Mouse (Mus musculus): ENCODE results near the gene Mkln1.
A peak's percentile ranks its signal among the peaks of the same experiment; 100 is the strongest.

Mkln1 gene

GRCm38 (mm10) chr6:31513726-31514125, 115.2 kb downstream of the Mkln1 start:
- DNase-seq (ENCODE audit: low read depth, low spot score), result peak; percentile 89

- DNase-seq (ENCODE audit: low read depth, low spot score), result no peak
Observed at GRCm38 (mm10) chr6:31517681-31518337, 119.3 kb downstream of the Mkln1 start.

- peak; percentile 34 for DNase-seq (ENCODE audit: low read depth, low spot score)
Observed at GRCm38 (mm10) chr6:31518338-31518698, 119.8 kb downstream of the Mkln1 start.

- no peak for DNase-seq (ENCODE audit: low read depth, low spot score)
Observed at GRCm38 (mm10) chr6:31519001-31519471, 120.5 kb downstream of the Mkln1 start.

DNA sequence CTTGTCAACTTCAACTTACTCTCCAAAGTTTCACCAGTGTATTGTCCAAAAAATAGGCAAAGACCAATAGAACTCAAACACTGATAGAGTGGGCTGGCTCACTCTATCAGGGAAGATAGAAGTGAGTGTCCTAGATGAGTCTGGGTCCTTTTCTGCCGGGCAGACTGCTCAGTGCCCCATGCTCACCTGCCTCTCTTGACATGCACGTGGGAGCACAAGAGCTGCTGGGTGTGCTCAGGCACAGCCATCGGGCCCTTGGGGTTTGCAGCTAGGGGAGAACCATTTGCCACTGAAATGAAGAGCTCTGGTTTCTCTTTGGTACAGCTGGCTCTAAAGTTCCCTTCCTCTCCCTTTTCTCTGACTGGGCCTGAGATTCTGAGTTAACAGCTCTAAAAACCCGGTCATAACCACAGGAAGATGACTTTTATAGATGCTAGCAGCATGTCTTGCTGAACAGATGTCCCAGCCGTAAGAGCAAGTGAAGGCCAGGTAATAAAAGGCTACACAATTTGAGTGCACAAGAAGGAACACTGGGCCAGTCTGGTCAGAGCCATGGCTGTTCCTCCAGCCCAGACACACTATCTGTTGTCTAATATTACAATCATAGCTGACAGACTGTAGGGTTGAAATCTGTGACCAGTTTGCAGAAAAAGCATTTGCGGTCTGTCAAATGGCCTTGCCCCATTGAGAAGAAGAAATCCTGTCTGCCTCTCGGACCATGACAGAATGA, 122.1 kb downstream of the Mkln1 start:
- DNase-seq (ENCODE audit: low read depth, low spot score), result no peak

- DNase-seq (ENCODE audit: low read depth, low spot score), result no peak
Observed at GRCm38 (mm10) chr6:31521491-31522355, 123.2 kb downstream of the Mkln1 start.

GRCm38 (mm10) chr6:31522478-31522877, 123.9 kb downstream of the Mkln1 start:
- no peak for DNase-seq (ENCODE audit: low read depth, low spot score)

DNA sequence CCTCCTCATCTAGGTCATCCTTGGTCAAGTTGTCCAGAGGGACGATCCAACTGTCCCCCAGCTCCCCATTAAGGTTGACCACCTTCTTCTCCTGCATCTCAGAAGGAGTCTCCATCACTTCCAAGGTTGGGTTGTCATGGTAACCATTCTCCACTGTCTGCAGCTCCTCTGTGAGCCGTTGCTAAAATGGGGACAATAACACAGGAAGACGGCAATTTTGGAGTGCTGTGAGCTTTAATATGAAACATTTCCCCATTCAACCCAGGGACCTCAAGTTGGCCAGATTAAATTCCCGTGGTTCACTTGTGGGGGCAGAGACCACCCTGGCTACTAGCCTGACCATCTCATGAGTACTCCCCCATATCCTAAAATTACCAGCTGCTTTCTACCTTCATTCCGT, 124.5 kb downstream of the Mkln1 start:
- no peak for DNase-seq (ENCODE audit: low read depth, low spot score)

GRCm38 (mm10) chr6:31523657-31524056, 125.1 kb downstream of the Mkln1 start:
- no peak for DNase-seq (ENCODE audit: low read depth, low spot score)

DNA sequence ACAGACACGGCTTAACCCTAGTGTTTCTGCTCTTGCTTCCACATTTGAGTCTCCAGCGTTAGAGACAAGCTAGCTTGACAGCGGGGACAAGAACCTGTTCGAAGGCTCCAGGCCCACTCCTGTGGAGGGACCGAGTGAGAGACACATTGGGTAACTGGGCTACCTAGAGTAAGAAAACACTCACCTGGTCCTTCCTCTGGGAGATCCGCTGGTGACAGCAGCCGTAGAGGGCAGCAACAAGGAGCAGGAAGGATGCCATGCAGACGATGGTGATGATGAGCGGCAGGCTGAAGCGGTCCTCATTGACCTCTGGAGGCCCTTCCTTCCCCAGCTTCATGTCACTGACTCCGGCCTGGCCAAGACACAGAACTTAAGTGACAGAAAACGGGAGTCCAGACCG, 125.6 kb downstream of the Mkln1 start:
- no peak for DNase-seq (ENCODE audit: low read depth, low spot score)

DNA sequence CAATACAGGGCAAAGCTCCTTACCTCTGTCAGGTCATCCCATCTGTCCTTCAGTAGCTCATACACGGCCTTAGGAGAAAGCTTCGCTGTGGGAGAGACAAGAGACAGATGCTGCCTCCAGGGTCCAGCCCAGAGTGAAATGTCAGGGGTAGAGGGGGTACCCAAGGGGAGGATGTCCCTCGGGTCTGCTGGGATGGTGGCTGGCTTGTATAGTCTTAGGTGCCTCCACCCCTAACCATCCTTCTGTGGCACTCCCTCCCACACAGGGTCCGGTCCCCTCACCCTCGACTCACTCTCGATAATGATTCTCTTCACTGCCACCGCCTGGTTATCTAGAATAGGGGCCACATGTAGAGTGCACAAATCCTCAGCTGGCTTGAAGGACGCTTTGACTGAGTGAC, 126.1 kb downstream of the Mkln1 start:
- DNase-seq (ENCODE audit: low read depth, low spot score), result no peak

GRCm38 (mm10) chr6:31525231-31525900, 126.8 kb downstream of the Mkln1 start:
- DNase-seq (ENCODE audit: low read depth, low spot score), result peak; percentile 45

GRCm38 (mm10) chr6:31526929-31527328, 128.4 kb downstream of the Mkln1 start:
- no peak for DNase-seq (ENCODE audit: low read depth, low spot score)

GRCm38 (mm10) chr6:31527897-31528296, 129.4 kb downstream of the Mkln1 start:
- DNase-seq (ENCODE audit: low read depth, low spot score), result no peak

DNA sequence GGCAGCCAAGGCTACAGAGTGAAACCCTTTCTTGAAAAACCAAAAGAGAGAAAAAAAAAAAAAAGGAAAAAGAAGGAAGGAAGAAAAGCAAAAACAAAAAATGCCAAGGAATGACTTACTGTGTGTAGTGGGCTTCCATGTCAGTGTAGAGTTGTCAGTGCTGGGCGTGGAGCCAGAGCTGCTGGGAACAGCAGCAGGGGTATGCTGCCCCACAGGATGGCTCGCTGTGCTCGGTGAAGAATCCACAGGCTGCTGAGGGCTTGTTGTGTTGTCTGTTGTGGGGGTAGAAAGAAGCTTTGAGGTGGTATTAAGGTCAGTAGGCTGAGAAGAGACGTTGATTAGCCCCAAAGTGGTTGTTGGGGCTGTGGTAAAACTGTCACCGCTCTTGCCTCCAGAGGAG, 129.8 kb downstream of the Mkln1 start:
- no peak for DNase-seq (ENCODE audit: low read depth, low spot score)

DNA sequence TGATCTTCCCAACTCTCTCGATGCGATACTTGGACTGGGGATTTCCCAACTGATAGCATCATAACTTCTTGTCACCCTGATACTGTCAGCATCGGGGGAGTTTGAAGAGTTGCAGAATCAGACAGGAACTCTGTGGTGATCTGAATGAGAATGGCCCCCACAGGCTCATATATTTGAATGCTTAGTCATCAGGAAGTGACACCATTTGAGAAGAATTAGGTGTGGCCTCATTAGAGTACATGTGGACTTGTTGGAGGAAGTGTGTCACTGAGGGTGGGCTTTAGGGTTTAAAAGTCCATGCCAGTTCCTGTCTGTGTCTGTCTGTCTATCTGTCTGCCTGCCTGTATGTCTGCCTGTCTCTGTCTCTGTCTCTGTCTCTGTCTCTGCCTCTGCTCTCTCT, 133.3 kb downstream of the Mkln1 start:
- DNase-seq (ENCODE audit: low read depth, low spot score), result no peak

- no peak for DNase-seq (ENCODE audit: low read depth, low spot score)
Observed at GRCm38 (mm10) chr6:31534705-31535104, 136.2 kb downstream of the Mkln1 start.

DNA sequence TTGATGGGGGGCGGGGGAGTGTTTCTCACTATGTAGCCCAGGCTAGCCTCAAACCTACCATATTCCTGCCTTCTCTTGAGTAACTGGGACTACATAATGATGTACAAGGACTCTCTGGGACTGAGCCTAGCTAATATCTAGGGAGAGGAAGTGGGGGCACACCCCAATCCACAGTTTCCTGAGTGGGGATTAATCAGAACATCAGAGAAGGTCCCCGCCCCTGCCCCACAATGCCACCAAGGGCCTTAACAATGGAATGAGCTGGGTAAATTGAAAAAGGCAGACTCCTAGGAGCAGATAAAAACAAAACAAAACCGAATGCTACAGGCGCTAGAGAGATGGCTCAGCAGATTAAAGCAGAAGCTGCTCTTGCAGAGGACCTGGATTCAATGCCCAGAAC, 138.7 kb downstream of the Mkln1 start:
- no peak for DNase-seq (ENCODE audit: low read depth, low spot score)

- no peak for DNase-seq (ENCODE audit: low read depth, low spot score)
Observed at GRCm38 (mm10) chr6:31538112-31538511, 139.6 kb downstream of the Mkln1 start.

GRCm38 (mm10) chr6:31540018-31540417, 141.5 kb downstream of the Mkln1 start:
- DNase-seq (ENCODE audit: low read depth, low spot score), result no peak

DNA sequence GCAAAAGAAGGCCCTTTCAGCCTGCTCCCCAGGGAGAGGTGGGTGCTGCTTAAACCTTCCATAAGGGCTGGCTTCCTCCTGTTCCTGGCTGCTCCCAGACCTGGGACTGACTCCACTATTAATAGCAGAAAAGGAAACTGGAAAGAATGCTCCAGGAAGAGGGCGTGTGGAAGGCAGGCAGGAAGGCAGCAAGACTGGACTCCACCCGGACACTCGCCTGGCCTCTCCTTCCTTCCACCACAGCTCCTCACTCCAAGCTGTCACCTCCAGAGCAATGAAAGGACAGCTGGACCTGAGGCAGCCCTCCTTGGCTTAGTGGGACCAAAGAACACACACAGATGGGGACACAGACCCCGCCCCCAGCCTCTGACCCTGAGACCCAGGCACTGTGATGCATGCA, 145.8 kb downstream of the Mkln1 start:
- DNase-seq (ENCODE audit: low read depth, low spot score), result no peak

Measured in skeletal muscle tissue, adult 2 months (tissue).